Mouse (Mus musculus) spleen, postnatal 0 days (tissue): ENCODE results near the gene Tada1. TPM values are rescaled to one million over a fixed set of nuclear protein-coding genes. Genes with fewer than 3 reads are reported as not detected.

ENCODE experiments used
- polyA plus RNA-seq: library from polyadenylated mRNA; unstranded; fragments of >200 nt; fragmentation: Nextera tagmentation; extraction: Ambion mirVana; gene quantifications from 2 replicates; pipeline ENCODE4 v1.2.1, GENCODE M21; 2015

Tada1 gene
- polyA plus RNA-seq = 26.0 and 31.6 TPM in 2 replicates

DNA sequence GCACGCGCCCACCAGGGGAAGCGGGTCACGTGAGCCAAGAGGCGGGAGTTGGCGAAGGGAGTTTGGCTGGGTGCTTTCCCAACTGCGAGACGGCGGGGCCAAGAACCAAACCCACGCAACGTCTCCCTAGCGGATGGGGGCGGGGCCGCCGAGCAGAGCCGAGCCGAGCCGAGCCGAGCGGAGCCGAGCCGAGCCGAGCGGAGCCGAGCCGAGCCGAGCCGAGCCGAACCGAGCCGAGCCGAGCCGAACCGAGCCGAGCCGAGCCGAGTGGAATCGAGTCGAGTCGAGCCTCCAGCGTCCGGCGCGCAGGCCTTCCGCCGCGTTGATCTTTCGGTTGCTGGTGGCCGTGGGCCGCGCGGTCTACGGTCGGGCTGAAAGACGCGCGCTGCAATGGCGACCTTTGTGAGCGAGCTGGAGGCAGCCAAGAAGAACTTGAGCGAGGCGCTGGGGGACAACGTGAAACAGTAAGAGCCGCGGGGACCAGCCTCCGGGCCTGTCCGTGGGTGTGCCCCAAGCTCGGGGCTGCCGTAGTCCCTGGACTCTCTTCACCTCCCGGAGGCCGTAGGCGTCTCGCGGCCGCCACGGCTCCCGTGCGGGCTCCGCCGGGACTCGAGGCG is at the start of gene Tada1:
Tada1 (plus strand) TSS at position 85 of the 617 bp plus-strand sequence.

GRCm38 (mm10) chr1:166409701-166410220 is 30.9 kb downstream of the Tada1 start, which contains the start of gene Pogk:
Pogk (minus strand) TSS chr1:166409863.

Other genes starting within 250 kb of the Tada1 start
- gene Gpa33, start 248.9 kb upstream of the Tada1 start, polyA plus RNA-seq = not detected in 2 replicates
- gene Mael, start 140.3 kb upstream of the Tada1 start, polyA plus RNA-seq = not detected in 2 replicates
- 0.55 and 0.73 TPM in 2 replicates for gene Ildr2, start 125.0 kb upstream of the Tada1 start, polyA plus RNA-seq
- gene Pogk, start 30.8 kb downstream of the Tada1 start, polyA plus RNA-seq = 1.7 and 2.1 TPM in 2 replicates
- not detected in 2 replicates for gene Gm4846, start 118.5 kb downstream of the Tada1 start, polyA plus RNA-seq